Mouse (Mus musculus) subcutaneous adipose tissue, adult 2 months (tissue): ENCODE results near the gene Gm49369. TPM values are rescaled to one million over a fixed set of nuclear protein-coding genes. Genes with fewer than 3 reads are reported as not detected.

Experiments used
- polyA plus RNA-seq: library from polyadenylated mRNA; depleted of rRNA; stranded (reverse); fragments of >200 nt; gene quantifications from 2 replicates; pipeline ENCODE4 v1.2.3, GENCODE M21; 2012; ENCODE audit warnings: low replicate concordance; rRNA removed

The Gm49369 gene
- polyA plus RNA-seq = 1.5 and 1.8 TPM in 2 replicates

DNA sequence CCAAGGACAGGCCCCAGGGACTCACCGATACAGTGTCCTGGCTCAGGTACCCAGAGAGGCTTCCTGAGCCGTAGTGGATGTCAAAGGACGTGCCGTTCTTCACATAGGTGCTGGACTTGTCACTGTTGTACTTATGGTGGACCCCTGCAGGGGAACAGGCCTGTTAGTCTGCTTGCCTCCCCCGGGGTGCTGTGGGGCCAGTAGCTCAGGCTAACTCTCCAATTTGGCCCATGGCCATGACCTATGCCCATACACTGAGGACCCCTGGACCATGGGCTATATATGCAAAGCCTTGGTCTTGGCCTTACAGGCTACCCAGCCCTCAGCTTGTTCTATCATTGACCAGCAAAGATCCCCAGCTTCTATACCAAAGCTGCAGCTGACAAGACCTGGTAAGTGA, at the start of gene Gm49369:
Gene Gm49369, minus strand, starts transcription at position 101 of the 400 bp plus-strand sequence.

DNA sequence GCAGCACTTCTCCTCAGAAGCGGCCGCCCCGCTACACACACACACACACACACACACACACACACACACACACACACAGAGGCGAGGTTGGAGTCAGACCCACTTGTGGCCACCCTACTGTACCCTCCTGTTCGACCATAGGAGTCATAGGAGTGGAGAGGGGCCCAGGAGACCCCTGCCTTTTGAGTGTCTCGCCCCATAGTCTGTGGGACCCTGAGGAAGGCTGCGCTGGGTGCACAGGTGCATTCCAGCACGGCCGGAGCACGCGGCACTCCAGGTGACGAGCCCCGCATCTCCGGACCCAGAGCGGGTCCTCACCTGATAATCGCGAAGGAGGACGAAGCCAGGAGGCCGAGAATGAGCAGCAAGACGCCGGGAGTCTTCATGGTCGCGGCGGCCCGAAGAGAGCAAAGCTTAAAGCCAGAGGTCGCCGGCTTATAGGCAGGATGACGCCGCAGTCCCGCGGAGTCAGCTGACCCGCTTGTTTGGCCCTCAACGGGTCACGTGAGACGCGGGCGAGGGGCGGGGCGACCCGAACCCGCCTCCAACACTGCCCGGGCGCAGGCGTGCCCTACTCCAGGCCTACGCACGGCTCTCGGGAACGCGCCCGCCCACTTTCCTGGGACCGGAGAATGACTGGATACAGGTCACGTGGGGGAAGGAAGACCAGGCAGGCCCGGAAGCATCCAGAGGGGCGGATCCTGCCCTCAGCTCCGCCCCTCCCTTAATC, 5.1 kb upstream of the Gm49369 start, which contains the start of gene Ctsd:
Gene Ctsd, minus strand, starts transcription at position 620 of the 730 bp plus-strand sequence.

DNA sequence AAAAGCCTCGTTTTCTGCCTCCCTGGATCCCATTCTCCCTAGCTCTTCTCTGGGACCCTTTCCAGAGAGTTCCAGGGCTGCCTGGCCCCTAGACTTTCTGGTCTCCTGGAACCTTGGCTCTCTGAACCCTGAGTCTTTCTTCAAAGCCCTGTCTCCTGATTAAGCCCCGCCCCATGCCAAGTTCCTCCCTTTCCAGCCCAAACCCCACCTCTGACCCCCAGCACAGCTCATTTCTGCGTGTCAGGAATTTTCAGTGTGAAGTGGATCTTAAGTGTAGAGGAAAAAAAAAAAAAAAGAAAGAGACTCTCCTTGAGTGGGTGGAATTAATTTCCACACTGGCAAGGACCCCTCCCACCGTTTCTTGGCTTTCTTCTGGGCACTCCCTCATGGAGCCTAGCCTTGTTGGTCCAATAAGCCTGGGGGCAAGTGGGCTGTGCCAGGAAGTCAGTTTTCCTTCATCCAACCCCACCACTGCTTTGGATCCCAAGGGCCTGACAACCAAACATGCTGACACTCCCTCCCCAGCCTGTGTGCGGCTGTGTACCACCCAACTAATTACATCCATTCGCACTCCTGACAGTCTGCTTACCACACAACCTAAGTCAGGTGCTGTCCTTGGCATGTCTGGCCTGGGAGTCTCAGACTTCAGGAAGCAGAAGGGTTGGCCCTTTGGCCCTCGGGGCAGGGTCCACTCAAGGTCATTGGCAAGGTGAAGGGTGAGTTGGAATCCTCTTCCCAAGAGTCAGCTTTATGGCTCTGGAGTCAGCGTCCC, 8.6 kb downstream of the Gm49369 start, which contains the start of gene Ifitm10:
Gene Ifitm10, minus strand, starts transcription at position 113 of the 772 bp plus-strand sequence.

Other genes starting within 250 kb of the Gm49369 start
- not detected in 2 replicates for gene Gm39115, start 246.6 kb downstream of the Gm49369 start, polyA plus RNA-seq
- not detected in 2 replicates for gene Gm45337, start 238.1 kb downstream of the Gm49369 start, polyA plus RNA-seq
- not detected in 2 replicates for gene Gm29735, start 225.6 kb downstream of the Gm49369 start, polyA plus RNA-seq
- not detected in 2 replicates for gene Gm4553, start 216.9 kb downstream of the Gm49369 start, polyA plus RNA-seq
- not detected in 2 replicates for gene Krtap5-2, start 206.7 kb downstream of the Gm49369 start, polyA plus RNA-seq
- not detected in 2 replicates for gene Gm10153, start 192.3 kb downstream of the Gm49369 start, polyA plus RNA-seq
- gene Krtap5-3, start 181.3 kb downstream of the Gm49369 start, polyA plus RNA-seq = not detected in 2 replicates
- gene Gm7579, start 170.8 kb downstream of the Gm49369 start, polyA plus RNA-seq = not detected in 2 replicates
- gene Krtap5-5, start 152.7 kb downstream of the Gm49369 start, polyA plus RNA-seq = not detected in 2 replicates
- gene Gm40460, start 141.6 kb downstream of the Gm49369 start, polyA plus RNA-seq = not detected in 2 replicates
- gene Gm2431, start 124.3 kb downstream of the Gm49369 start, polyA plus RNA-seq = not detected in 2 replicates
- not detected in 2 replicates for gene Gm4559, start 108.3 kb downstream of the Gm49369 start, polyA plus RNA-seq
- gene Krtap5-1, start 85.5 kb downstream of the Gm49369 start, polyA plus RNA-seq = not detected in 2 replicates
- not detected in 2 replicates for gene Krtap5-4, start 79.1 kb downstream of the Gm49369 start, polyA plus RNA-seq
- gene Ifitm10, start 8.9 kb downstream of the Gm49369 start, polyA plus RNA-seq = 3.4 and 6.1 TPM in 2 replicates
- 2,649 and 4,302 TPM in 2 replicates for gene Ctsd, start 5.4 kb upstream of the Gm49369 start, polyA plus RNA-seq
- gene Syt8, start 52.2 kb upstream of the Gm49369 start, polyA plus RNA-seq = 11.9 TPM in 1 of 2 replicates, not detected in the other
- gene Tnni2, start 59.1 kb upstream of the Gm49369 start, polyA plus RNA-seq = 0.60 and 31.9 TPM in 2 replicates
- 237 and 1,012 TPM in 2 replicates for gene Lsp1, start 78.1 kb upstream of the Gm49369 start, polyA plus RNA-seq
- 0.37 and 6.9 TPM in 2 replicates for gene Tnnt3, start 116.2 kb upstream of the Gm49369 start, polyA plus RNA-seq
- 15.2 and 29.9 TPM in 2 replicates for gene Mrpl23, start 150.0 kb upstream of the Gm49369 start, polyA plus RNA-seq